Mouse (Mus musculus) hindlimb bud, embryonic 11.5 days (tissue): ENCODE data around the gene Pcdh9.

Experiments used
- DNase-seq: peaks from one replicate; pipeline ENCODE4 v3.0.0-alpha.2; 2012; ENCODE audit warnings: low read depth, low spot score; ENCODE audit errors: extremely low spot score

Pcdh9 gene

DNA sequence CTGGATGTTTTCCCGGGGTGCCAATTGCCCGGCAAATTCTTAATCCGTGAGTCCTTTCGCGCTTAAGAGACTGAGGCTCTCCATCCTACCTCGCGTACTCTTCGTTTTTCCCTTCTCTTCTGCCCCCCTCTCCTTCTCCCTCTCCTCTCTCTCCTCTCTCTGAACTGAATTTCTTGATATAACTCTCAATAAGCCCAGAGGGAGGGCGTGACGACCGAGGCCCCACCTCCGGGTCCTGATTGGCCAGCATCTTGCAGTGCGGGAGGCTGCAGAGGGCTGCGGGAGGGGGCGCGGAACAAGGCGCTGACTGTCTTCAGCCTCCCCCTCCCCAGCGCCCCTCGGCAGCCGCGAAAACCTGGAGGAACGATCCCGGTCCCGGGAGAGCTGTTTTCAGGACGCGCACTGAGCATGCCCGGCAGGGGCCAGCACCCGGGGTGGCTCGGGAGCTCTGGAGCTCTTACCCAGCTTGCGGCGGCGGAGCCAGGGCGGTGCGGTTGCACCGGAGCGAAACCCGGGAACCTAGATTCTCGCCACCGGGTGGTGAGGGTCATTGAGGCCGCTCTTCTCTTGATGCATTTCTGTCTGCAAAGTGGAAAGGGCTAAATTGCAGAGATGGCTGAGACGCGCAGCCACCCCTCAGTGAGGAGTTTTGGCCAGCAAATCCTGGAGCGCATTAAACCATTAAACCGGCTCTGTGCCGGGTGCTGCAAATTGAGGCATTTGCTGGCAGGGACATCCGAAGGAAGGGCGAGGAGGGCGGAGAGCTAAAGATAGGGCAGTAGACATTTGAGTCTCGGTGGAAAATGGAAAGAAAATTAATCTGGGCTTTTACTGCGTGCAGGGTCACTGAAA is at the start of gene Pcdh9:
Gene Pcdh9, minus strand, starts transcription at position 161 of the 852 bp plus-strand sequence.
- peak; percentile 52 for DNase-seq

- DNase-seq, result no peak
Observed at GRCm38 (mm10) chr14:93906928-93907327, 16.4 kb upstream of the Pcdh9 start.

DNA sequence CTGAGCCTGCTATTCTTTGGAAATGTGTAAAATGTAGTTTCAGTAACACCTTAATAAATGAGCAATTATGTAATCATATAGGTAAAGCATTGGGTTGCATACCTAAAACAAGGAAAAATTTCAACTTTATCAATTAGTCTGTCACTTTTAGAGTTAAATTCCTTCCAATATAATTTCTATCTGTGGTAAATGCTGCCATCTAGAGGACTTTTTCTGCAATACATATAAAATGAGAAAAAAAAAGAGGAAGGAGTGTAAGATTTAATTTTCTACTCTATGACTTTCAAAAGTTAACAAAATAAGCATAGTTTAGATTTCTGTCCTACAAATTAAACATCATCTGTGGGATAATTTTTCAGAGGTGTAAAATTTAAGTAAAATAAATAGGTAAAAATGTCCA is 8.1 kb upstream of the Pcdh9 start:
- DNase-seq, result peak; percentile 6

DNA sequence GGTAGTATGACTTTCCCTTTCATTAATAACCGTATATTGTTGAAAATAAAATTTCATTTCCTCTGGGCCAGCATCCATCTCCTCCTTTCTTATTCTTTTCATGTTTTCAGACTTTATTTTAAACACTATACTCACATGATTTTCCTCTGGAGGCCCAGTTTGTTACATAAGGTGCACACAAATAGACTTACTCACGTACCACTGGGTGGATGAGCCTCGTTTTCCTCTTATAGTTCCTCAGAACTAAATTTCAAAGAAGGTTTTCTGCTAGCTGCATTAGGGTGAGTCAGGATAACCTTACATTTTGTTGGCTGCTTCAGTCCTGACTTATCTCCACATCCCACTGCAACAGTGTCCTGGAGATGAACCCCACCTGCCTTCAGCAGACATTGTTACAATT is 4.7 kb upstream of the Pcdh9 start:
- no peak for DNase-seq

DNA sequence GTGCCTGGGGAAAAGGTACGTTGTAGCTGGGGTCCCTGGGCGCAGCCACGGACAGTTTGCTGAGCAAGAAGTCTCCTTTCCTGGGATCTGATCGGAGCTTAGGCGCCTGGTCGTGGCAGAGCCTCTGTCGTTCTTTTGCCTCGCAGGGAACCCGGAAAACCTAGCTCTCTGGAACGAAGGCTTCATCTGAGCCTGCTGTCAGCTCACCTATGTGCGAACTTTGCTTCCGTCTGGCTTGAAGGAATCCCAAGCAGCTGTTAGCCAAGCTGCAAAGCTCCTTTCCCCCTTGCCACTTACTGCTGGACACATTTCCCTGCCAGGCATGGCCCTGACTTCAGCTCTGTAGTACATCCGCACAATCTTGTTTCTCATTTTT is 880 bp upstream of the Pcdh9 start:
- DNase-seq, result peak; percentile 10

DNA sequence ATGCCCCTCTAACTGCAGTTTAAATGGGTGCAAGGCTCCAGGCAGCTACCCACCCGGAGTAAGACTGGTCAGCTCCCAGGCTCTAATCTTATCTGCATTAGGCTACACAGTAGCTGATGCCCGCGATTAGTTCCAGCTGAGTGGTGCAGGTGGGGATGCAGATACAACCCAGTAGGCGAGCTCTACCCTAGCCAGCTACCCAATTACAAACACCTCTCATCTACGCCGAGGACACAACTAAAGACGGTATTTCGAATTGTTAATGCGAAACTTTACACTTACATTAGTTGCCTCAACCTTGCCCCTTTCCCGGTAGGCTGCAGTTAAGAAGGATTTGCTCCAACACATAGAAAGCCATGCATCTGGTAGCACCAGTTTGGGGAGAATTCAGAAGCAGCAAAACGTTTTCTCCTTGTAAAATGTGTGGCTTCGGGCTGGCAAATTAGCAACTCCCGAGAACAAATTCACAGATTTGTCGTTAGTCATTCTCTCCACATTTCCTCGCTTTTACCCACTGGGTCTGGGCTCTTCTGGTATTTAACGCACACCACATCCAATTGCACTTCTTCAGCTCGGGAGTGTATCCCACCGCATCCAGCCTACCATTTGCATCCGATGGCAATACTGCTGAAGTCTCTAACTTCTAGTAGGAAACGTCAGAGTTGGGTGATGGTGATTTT is 500 bp downstream of the Pcdh9 start:
- DNase-seq, result peak; percentile 8

DNA sequence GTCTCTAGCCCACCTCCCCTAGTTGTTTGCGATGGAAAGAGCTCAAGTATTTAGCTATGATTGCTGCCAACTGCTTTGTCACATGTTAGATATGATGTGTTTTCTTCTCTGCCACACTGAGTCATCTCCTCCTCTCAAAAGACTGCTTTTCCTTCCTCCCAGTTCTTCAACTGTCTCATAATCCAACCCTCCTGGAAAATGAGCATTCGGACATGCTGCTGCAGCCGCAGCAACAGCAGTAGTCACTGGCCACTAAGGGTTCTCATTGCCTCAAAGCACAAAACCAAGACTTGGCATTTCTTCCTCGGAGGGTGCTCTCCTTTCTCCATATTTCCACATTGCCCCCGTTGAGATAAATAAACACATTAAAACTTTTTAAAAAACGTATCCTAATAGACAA is 1.2 kb downstream of the Pcdh9 start:
- no peak for DNase-seq

DNA sequence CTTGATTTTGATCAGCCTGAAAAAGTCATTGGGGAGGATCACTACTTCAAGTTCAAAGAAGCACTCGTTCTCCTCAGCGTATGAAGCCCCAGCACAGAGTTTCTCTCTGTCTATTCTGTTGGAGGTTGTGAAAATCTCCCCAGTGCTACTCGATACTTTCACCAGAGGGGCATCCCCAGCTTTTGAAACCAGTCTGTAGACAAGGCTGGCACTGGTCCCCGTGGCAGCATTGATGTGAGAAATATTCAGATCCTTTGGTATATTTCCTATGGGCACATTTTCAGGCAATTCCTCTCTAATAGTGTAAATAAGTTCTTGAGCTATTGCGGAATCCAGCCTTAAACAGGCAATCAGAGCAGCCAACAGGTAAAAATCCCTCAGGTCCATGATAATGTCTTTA is 2.1 kb downstream of the Pcdh9 start:
- no peak for DNase-seq

- DNase-seq, result no peak
Observed at GRCm38 (mm10) chr14:93887066-93887465, 3.4 kb downstream of the Pcdh9 start.

- no peak for DNase-seq
Observed at GRCm38 (mm10) chr14:93885551-93886084, 4.9 kb downstream of the Pcdh9 start.

- DNase-seq, result peak; percentile 31
Observed at GRCm38 (mm10) chr14:93884467-93884866, 6.0 kb downstream of the Pcdh9 start.

- no peak for DNase-seq
Observed at GRCm38 (mm10) chr14:93880071-93880470, 10.4 kb downstream of the Pcdh9 start.

DNA sequence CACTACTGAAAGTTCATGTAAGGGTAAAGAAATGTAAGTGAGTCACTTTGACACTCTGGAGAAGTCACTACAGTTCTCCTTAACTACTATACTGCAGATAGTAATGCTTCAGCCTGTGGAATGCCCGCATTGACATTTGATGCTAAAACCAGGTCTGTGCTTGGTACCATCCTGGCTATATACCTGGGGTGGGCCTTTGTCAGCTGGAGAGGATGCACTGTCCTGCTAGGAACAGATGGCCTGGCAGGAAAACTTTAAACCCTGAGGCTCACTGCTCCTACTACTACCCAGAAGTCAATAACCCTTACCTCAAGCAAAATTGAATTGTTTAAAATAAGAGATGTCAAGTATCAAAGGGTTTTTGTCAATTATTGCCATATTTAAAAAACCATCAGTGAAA is 14.5 kb downstream of the Pcdh9 start:
- no peak for DNase-seq

DNA sequence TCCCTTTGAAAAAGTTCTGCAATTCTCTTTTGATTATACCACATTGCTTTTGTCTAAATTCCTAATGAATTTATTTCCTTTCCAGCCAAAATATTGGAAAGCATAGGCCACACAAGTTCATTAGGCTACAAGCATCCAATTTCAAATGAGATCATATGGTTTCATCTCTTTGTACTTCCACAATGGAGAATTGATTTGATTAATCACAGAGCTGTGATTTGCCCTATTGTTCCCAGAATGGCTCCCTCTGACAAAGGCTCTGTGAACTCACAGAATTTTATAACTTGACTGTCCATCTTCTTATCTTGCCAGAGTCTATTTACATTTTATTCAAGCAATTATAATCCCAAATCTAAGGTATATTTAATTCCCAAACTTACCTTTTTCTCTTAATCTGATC is 22.3 kb downstream of the Pcdh9 start:
- DNase-seq, result no peak

DNA sequence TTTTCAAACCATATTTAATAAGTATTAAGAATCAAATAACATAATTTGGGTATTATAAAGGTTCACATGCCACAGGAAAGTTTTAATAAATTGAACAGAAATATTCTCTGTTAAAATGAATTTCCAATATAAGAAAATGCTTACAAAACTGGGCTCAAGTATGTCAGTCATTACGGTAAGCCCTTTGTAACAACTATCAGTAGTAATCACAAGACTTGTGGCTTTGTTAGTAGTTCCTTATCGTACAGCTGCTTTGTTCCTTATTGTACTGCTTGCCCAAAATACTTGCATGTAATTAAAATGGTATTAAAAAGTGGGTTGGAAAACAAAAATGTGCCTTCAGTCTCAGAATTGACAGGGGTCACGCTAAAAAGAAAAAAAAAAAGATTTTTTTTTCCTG is 32.4 kb downstream of the Pcdh9 start:
- no peak for DNase-seq

GRCm38 (mm10) chr14:93846091-93846677 is 44.3 kb downstream of the Pcdh9 start:
- no peak for DNase-seq

- DNase-seq, result no peak
Observed at GRCm38 (mm10) chr14:93842686-93843288, 47.7 kb downstream of the Pcdh9 start.

- no peak for DNase-seq
Observed at GRCm38 (mm10) chr14:93832511-93832910, 58.0 kb downstream of the Pcdh9 start.

GRCm38 (mm10) chr14:93827159-93827558 is 63.3 kb downstream of the Pcdh9 start:
- no peak for DNase-seq

DNA sequence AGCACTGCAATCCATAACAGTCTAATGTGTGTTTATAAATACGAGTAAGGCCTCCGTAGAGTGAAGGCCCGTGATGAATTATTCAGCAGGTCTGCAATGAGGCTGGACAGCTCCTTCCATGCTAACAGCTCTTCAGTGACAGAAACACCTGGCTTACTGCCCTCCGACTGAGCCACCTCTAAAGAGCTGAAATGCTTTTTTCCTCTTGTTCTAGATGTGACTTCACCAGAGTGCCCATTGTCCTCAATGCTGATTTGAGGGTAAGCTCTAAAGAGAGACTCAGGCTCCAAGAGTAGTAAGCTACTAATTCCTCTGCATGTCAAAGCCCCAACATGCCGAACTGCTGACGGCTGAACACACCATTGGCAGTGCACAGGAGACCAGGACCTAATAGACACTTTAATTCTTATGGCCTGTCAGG is 64.4 kb downstream of the Pcdh9 start:
- DNase-seq, result no peak

GRCm38 (mm10) chr14:93818845-93819244 is 71.6 kb downstream of the Pcdh9 start:
- DNase-seq, result no peak
